Mouse (Mus musculus) heart, postnatal 10 days (tissue): ENCODE data around the gene Rhno1. TPM values are rescaled to one million over a fixed set of nuclear protein-coding genes. Genes with fewer than 3 reads are reported as not detected.

Source experiments
- DNase-seq, 2 experiments: peaks; one replicate each; pipeline ENCODE4 v3.0.0; 2021
- intact Hi-C: fragments of 180-260 bp; cut with DNase I; formaldehyde crosslinking; loops from one replicate; pipeline ENCODE4 v1.15.1; 2025
- total RNA-seq, 2 experiments: library from RNA; stranded (reverse); gene quantifications; 2 replicates each; pipeline ENCODE4 v1.2.3; 2021

Gene Rhno1
- total RNA-seq, 2 experiments from 2014 or later = 14.7 to 15.3 TPM

DNA sequence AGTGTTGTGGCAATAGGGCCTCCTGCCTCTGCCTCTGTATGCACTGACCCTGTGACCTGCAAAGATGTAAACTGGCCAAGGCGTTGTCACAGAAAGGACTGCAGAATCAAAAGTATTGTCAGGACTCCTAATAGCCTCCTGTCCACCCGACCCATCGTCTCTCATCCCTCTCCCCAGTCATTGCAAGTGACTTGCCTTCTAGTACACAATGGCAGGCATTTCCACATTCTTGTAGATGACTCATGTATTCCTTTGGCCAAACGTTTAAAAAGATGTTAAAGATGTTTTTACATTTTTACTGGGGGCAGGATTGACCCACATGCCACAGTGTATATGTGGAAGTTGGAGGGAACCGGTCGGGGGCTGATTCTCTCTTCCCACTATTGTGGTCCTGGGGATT, 2.0 kb upstream of the Rhno1 start:
- intact Hi-C loops = no loop called here
- no peak for DNase-seq

DNA sequence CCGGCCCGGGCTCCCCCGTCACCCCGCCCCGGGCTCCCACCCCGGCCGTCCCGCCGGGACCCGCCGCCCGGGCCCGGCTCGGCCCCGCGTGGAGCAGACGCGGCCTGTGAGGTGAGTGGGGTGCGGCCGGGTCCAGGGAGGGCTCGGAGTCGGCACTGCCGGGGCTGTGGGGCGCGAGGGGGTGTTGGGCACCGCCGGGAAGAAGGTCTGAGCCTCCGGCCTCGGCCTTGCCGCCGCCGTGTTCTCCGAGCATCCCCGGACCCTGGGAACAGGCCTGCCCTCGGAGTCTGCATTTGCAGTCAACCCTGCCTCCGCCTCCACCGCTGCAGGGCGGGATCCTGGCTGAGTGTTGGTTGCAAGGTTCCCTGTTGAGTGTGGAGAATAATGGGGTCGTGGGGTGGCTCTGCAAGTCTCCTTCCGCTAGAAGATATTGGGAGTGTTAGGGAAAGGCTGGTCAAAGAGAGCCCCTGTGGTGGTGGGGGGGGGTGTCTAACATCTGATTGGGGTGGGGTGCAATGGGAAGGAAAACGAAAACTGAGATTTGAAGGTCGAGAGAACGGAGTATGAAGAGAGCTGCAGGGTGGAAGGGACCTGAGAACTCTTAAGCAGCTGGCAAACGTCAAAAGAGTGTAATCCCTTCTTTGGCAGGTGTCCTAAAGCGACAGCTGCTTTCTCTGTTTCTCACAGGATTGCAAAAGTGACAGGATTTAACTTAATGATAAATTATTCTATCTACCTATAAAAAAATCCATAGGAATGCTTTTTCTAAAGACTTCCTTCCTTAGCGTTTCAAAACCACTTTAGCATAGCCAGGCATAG, 505 bp upstream of the Rhno1 start:
- DNase-seq = peak in 1 of 2 experiments; percentile 15
- intact Hi-C loops = no loop called here

DNA sequence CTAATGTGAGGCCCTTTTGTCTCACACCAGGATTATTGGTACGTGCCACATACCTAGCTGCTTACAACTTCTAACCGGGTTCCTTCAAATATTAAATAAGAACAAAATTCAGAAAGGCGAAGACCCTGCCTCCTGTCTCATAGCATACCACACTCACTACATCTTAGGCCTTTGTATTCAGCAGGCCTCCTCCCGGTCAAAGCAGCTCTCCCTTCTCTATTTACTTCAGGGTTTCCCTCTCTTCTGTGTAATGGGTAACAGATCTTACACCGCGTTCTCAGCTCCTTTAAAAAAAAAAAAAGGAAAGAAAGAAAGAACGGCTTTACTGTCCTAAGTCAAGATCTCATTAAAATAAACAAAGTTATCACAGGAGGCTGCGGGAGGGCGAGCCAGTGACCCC, 810 bp downstream of the Rhno1 start:
- intact Hi-C loops = no loop called here
- DNase-seq = no peak

DNA sequence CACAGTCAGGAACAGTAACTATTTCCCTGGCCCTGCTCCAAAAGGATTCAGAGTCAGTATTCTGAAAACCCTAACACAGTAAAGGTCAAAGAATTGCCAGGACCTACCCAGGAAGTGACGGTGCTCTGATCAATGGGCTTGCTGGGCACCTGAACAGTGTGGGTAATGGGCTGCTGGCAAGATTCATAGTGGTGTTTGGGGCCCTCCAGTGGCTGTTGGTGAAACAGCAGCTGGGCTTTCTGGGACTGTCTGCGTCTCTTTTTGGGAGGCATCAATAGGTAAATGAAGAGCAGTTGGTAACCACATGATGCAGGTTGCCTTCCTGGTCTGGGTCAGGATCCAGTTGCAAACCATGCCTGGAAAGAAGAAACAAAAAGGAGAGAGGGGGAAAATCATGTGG, 3.7 kb downstream of the Rhno1 start:
- peak; percentile 61 to 76 for DNase-seq
- intact Hi-C loops = loop anchor here (1.0 to 2.0 kb wide), 2 partner anchors 41 to 124 kb away; no protein-coding TSS in a partner anchor

DNA sequence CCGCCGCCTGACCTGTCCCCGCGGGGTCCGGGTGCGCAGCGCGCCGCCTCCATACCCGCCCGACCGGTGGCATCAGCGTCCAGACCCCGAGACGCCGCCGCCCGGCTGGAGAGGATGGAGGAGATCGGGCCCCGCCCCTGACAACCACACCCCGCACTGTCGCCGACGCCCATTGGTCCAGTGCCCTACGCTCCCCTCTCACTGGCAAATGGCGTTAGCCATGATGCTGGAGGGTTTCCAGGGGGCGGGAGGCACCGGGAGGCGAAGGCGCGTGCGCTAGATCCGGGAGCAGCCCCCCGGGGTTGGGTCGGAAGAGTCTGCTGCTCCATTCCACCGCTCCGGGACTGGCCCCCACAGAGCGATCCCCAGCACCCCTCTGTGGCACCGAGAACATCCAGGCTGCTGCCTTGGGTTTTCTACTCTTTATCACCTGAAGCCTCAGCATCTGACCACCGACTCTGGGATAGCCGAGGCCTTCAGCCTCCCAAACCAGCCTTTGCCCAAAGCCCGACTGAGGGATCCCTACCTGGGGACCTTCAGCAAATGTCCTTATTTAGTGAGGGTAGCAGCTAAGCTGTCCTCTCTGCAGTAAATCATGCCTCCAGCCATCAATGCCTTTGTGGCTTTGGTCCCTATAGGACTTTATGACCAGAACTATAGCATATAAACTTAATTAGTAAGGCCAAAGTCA, 6.8 kb downstream of the Rhno1 start, which contains the start of gene Tulp3:
TSS of gene Tulp3 (minus strand) at position 126 of the 691 bp plus-strand sequence.
- peak; percentile 97 to 98 for DNase-seq
- intact Hi-C loops = no loop called here

DNA sequence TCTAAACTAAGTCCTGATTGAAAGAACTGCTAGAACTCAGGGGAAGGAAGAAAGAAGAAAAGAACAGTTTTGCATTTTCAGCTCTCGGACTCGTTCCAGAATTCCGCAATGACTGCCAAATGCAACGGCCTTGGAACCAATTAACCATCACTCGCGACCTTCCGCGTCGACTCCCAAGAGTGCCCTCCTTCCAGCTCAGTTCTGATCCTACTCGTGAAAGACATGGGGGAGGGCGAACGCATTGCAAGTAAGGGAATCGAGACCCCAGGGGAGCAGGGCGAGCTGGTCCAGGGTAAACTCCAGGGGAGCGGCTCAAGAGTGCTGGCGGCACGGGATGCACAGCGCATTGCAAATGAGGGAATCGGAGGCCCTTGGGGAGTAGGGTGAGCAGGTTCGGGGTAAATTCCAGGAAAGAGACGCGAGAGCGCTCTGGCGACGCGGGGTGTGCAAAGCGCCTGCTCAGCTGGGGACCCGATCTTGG, 7.5 kb downstream of the Rhno1 start:
- intact Hi-C loops = no loop called here
- peak in 1 of 2 experiments; percentile 47 for DNase-seq

DNA sequence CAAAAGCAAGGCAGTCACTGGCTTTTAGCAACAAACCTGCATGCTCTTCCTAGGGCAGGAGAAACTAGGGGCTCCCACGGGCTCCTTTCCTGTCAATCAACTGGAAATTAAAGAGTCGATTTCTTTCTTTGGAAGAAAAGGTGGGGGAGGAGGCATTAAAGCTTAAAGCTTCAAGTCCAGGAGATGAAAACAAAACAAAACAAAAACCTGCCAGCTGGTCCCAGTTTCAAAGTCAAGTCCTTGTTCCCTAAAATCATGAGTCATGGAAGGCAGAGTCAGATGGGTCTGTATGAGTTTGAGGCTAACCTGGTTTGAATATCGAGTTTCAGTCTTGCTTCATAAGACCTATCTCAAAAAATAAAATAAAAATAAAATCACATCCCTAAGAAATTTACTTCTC, 8.6 kb downstream of the Rhno1 start:
- DNase-seq = no peak
- intact Hi-C loops = no loop called here

DNA sequence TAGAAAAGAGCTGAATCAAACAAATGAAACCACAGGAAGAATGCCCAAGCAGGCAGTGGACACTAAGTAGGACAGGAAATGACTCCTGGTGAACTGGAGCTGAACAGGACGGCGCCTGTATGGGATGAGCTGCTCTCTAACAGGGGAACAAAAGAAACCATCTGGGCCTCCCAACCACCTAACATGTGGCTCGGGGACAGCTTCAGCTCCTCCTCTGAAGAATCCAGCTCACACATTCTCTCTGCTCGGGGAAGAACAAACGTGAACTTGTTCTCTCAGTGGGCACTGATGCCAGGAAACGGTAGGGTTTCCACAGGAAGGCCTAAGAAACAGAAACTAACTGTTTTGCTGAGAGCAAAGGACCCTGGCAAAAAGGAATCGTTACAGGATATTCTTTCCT, 13.0 kb downstream of the Rhno1 start:
- DNase-seq = peak in 1 of 2 experiments; percentile 16

DNA sequence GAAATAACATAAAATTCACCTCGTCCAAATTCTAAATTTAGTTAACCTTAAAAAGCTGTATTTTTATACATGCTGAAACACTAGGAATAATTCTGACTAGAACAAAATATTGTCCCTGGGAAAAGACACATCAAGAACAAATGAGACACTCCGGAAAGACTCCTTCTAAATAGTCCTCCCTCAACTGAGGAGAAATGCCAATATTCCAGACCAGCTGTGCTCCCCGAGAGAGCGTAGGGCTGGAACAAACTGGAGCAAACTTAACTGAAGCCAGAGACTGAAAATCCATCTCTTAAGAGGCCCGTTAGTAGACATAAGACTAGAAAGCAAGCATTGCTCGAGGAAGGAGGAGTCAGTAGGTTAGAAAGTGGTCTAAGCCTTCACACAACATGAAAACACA, 15.9 kb downstream of the Rhno1 start:
- peak; percentile 45 to 47 for DNase-seq

More for the DNA sequence above, 13.0 kb downstream of the Rhno1 start:
- intact Hi-C loops = no loop called here

DNA sequence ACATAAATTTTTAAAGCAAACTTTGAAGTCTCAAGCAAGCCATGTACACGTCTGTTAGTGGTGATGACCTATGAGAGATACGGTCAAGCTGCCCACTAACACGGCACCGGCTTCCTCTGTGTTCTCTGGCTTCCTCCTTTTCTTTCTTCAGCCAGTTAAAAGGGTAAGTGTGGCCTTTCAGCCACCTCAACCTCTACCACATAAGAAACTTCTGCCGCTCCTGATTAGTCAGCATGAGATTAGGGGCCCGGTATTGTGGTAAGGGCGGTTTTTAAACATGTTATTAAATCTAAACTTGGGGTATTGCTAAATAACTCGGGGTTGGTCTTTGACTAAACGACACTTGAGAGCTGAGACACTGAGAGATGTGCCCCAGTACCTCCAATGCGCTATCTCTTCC, 17.1 kb downstream of the Rhno1 start:
- DNase-seq = no peak
- intact Hi-C loops = no loop called here

More for the DNA sequence above, 15.9 kb downstream of the Rhno1 start:
- intact Hi-C loops = no loop called here

DNA sequence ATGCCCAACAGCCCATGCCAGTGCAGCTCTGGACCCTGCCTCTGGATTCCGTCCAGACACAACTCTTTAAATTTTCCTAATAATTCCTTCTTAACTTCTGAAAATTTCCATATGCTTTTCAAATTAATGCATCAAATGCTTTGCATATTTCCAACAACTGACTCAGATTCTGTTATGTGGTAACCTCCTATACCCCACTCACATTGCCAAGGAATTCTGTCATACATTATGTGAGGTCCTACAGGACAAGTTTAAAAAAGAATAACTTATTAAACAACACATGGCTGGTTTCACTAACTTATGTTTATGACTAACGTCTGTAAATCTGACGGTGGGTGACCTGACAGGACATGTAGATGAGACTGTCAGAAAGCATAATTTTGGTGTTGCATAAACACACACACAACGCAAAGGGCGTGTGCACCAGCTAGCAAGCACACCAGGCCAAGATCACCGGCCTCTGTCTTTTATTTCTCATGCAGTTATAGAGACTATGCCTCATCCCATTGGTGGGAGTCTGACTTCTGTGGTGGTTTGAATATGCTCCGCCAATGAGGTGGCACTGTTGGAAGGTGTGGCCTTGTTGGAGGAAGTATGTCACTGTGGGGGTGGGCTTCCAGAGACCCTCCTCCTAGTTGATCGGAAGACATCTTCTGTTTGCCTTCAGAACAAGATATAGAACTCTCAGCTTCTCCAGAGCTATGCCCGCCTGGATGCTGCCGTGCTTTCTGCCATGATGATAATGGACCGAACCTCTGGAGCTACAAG, 20.6 kb downstream of the Rhno1 start:
- DNase-seq = no peak

DNA sequence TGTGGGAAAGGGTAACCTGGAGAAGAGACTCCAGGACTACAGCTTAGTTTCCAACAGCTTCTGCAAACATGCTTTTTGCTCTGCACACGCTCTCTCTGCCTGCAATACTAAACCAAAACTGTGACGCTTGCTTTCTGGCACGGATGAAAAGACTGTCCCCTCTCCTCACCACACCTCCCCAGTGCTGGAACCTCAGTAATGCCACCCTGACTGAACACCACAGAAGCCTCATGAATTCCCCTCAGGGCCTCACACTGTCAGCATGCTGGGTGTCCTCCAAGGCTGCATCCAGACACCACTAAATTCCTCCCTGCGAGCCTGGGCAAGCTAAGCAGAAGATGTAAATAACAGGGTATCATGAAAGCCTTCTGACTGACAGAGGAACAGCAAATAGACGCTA, 23.8 kb downstream of the Rhno1 start:
- intact Hi-C loops = no loop called here
- no peak for DNase-seq

More for the DNA sequence above, 20.6 kb downstream of the Rhno1 start:
- intact Hi-C loops = no loop called here

DNA sequence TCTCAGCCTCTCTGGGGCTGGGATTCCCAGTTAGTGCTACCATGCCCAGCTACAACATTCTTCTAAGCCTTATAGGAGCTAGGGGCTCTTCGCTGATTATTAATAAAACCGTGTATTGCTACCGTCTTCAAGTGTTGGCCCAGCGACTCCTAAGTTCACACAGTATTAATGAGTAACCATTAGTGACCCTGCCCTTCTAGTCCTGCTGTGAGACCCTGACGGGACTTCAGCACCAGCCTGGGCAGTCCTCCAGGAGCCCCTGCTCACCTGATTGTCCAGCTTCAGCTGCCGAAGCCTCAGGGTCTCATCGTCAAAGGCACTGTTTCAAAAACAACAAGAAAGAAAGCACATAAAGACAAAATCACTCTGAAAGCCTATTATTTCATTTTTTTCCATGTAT, 25.2 kb downstream of the Rhno1 start:
- intact Hi-C loops = no loop called here
- DNase-seq = no peak

DNA sequence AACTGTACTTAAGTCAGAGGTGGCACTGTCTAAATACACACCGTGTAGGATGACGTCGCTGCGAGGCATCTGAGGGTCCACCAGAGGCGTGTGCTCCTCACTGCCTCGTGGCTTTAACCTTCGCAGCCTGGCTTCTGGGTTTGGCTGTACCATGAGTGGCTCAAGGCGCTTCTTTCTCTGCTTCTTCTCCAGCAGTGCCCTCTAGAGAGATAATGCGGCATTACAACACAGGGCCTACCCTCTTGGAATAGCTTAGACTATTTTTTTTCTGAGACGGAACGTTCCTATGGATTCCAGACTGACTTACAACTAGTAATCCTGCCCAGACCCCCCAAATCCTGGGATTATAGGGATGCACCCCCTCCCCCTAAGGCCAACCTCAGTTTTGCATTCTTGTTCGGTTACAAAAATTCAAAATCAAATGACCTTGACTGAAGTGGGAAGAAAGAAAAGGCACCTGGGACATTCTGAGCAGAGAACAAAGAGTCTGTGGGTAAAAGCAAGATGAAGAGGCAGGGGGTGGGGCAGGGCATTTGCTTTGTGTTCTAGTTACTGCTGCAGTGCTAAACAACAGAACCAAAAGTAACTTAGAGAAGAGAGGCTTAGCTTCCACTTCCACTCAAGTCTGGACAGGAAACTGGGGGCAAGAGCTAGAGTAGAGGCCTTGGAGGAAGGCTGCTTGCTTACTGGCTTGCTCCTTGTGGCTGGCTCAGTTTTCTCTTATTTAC, 28.1 kb downstream of the Rhno1 start:
- intact Hi-C loops = no loop called here
- DNase-seq = peak; percentile 78 to 87

DNA sequence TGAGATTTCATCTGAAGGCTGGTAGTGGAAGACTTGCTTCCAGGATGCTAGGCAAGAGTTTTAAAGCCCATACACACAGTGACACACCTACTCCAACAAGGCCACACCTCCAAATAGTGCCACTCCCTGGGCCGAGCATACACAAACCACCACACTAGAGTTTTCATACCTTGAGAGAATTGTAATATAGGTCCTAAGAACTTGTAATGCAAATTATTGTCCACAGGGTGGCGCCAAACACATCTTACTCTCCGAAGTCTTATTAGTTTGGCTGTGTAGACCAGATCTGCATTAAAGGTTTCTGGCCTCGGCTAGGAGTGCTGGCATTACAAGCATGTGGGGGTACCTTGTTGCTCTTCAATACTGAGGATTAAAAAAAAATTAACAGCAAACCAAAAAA, 44.4 kb downstream of the Rhno1 start:
- DNase-seq = peak; percentile 57 to 75
- intact Hi-C loops = loop anchor here (1.0 to 5.0 kb wide), 3 partner anchors 41 to 164 kb away; no protein-coding TSS in a partner anchor

DNA sequence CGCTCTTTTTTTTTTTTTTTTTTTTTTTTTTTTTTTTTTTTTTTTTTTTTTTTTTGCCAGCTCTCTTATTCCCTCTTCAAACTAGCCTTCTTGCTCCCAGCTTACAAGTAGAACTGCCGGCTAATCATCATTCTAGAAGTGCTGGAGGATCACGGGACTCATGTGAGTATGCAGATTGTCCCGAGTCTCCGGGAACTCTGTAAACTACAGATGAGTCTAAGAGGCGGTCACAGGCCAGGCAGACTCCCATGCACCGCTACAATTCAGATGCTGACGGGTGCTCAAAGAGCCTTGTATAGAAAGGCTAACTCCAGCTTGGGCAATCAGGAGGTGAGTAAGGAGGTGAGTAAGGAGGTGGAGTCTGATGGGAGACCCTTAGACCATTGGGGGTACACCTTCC, 47.1 kb downstream of the Rhno1 start:
- intact Hi-C loops = loop anchor here (5.0 kb wide), 1 partner anchor 167 kb away; no protein-coding TSS in a partner anchor
- DNase-seq = no peak

DNA sequence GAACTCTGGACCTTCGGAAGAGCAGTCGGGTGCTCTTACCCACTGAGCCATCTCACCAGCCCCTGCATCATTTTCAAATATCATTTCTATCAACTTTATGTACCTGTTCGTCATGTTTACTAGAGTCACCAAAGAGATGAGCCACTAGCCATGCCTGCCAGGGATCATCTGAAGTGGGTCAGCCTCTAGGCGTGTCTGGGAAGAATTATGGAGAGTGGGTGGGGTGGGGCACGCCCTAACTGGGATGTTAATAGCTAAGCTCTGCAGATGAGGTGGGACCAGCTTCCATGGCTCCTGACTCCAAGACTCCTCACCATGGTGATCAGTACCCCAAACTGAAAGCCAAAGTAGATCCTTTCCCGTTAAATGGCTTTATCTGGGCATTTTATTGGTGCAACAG, 47.9 kb downstream of the Rhno1 start:
- intact Hi-C loops = loop anchor here (5.0 kb wide), 1 partner anchor 168 kb away; no protein-coding TSS in a partner anchor
- DNase-seq = no peak

DNA sequence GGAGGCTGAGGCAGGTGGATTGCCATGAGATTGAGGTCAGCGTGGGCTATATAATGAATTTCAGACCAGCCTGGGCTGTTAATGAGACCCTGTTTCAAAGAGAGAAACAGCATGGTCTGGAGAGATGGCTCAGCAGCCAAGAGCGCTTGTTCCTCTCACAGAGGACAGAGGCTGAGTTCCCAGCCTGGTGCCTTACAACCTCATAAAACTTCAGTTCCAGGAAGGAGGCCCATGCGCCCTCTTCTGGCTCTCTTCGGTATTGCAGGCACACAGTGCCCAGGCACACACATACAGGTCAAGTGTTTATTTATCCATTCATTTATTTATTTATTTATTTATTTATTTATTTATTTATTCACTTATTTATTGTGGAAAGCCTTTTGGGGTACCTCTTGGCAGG, 54.4 kb downstream of the Rhno1 start:
- peak; percentile 60 to 76 for DNase-seq
- intact Hi-C loops = loop anchor here (1.0 to 10.0 kb wide), 2 partner anchors 74 to 344 kb away; no protein-coding TSS in a partner anchor
